Mouse (Mus musculus) ES-E14 (cell line): ENCODE results near the gene Aplp2.

Experiments
- CHD2 ChIP-seq: IDR thresholded peaks from 2 replicates; pipeline ENCODE4 v1.6.1; 2014; ENCODE audit warnings: mild to moderate bottlenecking, low read depth, low read length, inconsistent platforms
- MAFK ChIP-seq: IDR thresholded peaks from 2 replicates; pipeline ENCODE4 v1.6.1; 2014; ENCODE audit warnings: mild to moderate bottlenecking, low read depth, low read length, inconsistent platforms; ENCODE audit not compliant: insufficient read depth
- ZC3H11A ChIP-seq: IDR thresholded peaks from 2 replicates; pipeline ENCODE4 v1.6.1; 2012; ENCODE audit warnings: low read depth, mild to moderate bottlenecking, inconsistent platforms, low read length, borderline replicate concordance
- ZNF384 ChIP-seq: IDR thresholded peaks from 2 replicates; pipeline ENCODE4 v1.6.1; 2012; ENCODE audit warnings: low read depth, low read length, inconsistent platforms

DNA sequence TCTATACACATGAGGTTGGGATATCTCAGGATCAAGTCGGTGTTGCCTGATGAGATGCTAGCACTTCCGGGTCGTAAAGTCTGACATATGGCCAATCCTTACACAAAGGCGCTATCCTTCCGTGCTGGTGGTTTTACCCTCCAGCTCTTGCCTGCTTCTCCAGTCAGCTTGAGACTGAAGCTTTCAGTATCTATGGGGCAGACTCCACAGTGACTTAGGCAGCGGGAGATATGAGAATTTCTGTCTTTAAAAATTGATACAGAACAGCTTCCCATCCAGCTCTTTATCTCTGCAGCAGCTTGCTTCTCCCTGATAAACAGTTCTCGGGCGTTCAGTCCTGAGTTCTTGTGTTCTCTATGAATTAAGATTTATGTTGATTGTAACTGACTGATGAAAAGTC is 14.9 kb upstream of the Aplp2 start:
- TF ChIP-seq MAFK (no peak), ZNF384 (no peak), CHD2 (no peak), ZC3H11A (no peak)
